Mouse (Mus musculus) layer of hippocampus, adult 2 months (tissue): ENCODE measurements around the gene Vmp1. TPM values are rescaled to one million over a fixed set of nuclear protein-coding genes. Genes with fewer than 3 reads are reported as not detected.

Experiments used
- DNase-seq, 2 experiments: peaks; one replicate each; pipeline ENCODE4 v3.0.0; 2022; ENCODE audit warnings: low spot score in 2 of 2
- H3K27ac ChIP-seq: fragments of 200-600 bp; 2 replicates; pipeline ENCODE4 v1.8.1; 2022
- H3K4me3 ChIP-seq: fragments of 200-600 bp; 2 replicates; pipeline ENCODE4 v1.8.1; 2022; ENCODE audit warnings: mild to moderate bottlenecking
- CTCF ChIP-seq: fragments of 200-600 bp; conservative IDR thresholded peaks from 2 replicates; pipeline ENCODE4 v1.8.1; 2022; ENCODE audit warnings: antibody characterized with exemption, mild to moderate bottlenecking, moderate library complexity
- total RNA-seq, 2 experiments: library from RNA; stranded (reverse); gene quantifications; 2 replicates each; pipeline ENCODE4 v1.2.3; 2021

Vmp1 gene
- total RNA-seq, 2 experiments from 2014 or later = 111 to 139 TPM

DNA sequence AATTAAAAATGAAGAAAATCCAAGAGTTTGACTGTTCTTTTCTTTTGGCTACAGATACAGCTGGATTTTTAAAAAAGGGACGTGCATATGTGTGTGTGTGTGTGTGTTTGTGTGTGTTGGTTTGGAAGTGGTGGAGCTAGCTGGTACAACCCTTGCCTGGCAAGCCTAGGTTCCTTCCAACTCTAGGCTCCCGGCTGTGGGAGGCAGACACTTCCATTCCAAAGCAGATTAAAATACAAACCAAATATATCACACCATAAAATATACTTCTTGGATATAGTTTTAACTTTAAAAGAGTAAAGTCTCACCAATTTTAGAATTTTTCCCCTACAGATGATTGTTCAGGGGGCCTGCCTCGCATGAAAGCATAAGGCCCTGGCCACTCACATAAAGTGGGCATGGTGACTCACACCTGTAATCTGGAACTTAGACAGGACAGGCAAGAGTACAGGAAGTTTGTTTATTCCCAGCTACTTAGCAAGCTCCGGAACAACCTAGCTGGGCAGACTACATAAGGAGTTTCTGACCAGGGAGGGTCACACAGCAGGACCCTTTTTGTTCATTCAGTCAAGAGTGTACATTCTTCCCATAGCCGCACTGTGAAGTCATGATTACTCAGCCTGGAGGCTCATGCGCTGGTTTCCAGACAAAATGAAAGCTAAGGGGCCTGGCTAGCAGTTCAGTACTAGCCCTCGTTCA is 37.4 kb downstream of the Vmp1 start:
- Histone ChIP-seq H3K27ac (no peak overlapping the region), H3K4me3 (no peak overlapping the region)
- no peak for TF ChIP-seq CTCF
- no peak for DNase-seq

- TF ChIP-seq CTCF = no peak
- H3K4me3 ChIP-seq = no peak overlapping the region
- no peak for DNase-seq
- no peak overlapping the region for H3K27ac ChIP-seq
Observed at GRCm38 (mm10) chr11:86644553-86644952, 39.1 kb downstream of the Vmp1 start.

- Histone ChIP-seq H3K4me3 (no peak overlapping the region), H3K27ac (no peak overlapping the region)
- DNase-seq = no peak
- no peak for TF ChIP-seq CTCF
Observed at GRCm38 (mm10) chr11:86641714-86642113, 41.9 kb downstream of the Vmp1 start.

GRCm38 (mm10) chr11:86637697-86638096 is 45.9 kb downstream of the Vmp1 start:
- no peak for TF ChIP-seq CTCF
- Histone ChIP-seq H3K27ac (no peak overlapping the region), H3K4me3 (no peak overlapping the region)
- no peak for DNase-seq

- no peak for DNase-seq
- H3K27ac ChIP-seq = no peak overlapping the region
- no peak overlapping the region for H3K4me3 ChIP-seq
- TF ChIP-seq CTCF = no peak
Observed at GRCm38 (mm10) chr11:86634396-86634795, 49.2 kb downstream of the Vmp1 start.

- Histone ChIP-seq H3K4me3 (no peak overlapping the region), H3K27ac (no peak overlapping the region)
- DNase-seq = no peak
- TF ChIP-seq CTCF = no peak
Observed at GRCm38 (mm10) chr11:86629941-86630340, 53.7 kb downstream of the Vmp1 start.

DNA sequence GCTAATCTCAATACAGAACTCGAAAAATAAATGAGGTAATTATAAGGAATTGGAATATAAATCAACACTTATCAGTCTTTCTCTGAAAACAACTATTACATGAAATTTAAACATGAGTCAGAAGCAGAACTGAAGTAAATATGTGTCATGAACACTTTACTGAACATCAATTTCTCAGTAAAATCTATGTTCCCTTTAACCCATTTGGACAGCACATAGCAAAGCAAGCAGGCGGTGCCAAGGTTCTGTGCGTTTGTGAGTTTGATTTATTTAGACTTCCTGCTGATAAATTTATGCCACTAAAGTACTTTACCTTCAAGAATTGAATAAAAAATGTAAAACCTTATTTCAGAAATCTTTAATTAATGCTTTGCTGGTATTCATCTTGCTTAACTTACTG is 54.2 kb downstream of the Vmp1 start:
- DNase-seq = no peak
- Histone ChIP-seq H3K27ac (no peak overlapping the region), H3K4me3 (no peak overlapping the region)
- no peak for TF ChIP-seq CTCF

GRCm38 (mm10) chr11:86628448-86628847 is 55.2 kb downstream of the Vmp1 start:
- H3K4me3 ChIP-seq = no peak overlapping the region
- no peak for TF ChIP-seq CTCF
- no peak overlapping the region for H3K27ac ChIP-seq
- no peak for DNase-seq

GRCm38 (mm10) chr11:86627649-86628048 is 56.0 kb downstream of the Vmp1 start:
- no peak for DNase-seq
- Histone ChIP-seq H3K27ac (no peak overlapping the region), H3K4me3 (no peak overlapping the region)
- 0 out of 2 replicates have a peak, but pooled peaks have one; percentile 7 for TF ChIP-seq CTCF

GRCm38 (mm10) chr11:86626714-86627113 is 56.9 kb downstream of the Vmp1 start:
- no peak for DNase-seq
- no peak for TF ChIP-seq CTCF
- H3K4me3 ChIP-seq = no peak overlapping the region
- H3K27ac ChIP-seq = no peak overlapping the region

GRCm38 (mm10) chr11:86624237-86624941 is 59.2 kb downstream of the Vmp1 start:
- Histone ChIP-seq H3K4me3 (no peak overlapping the region), H3K27ac (no peak overlapping the region)
- DNase-seq = no peak
- no peak for TF ChIP-seq CTCF

DNA sequence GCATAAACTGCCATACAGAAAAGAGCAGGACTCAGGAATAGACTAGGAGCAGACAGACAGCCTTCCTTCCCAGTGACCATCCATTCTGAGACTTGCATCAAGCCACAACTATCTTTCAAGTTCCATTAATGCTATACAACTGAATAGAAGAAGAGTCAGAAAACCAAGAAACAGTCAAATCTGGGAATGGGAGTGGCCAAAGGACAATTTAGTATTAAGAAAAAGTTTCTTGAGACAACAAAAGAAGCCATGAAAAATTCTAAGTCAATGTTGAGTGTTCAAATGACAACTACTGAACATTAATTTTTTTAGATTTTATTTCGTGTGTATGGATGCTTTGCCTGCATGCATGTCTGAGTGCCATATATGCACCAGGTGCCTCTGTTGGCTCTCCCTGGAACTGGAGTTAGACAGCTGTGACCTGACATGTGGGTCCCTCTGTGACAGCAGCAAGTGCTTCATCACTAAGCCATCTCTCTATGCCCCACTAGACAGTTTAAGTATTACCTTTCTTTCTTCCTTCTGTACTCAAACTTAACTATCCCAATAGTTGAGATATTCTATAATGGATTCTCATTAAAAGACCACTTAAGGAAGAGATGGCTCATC is 60.1 kb downstream of the Vmp1 start:
- no peak for TF ChIP-seq CTCF
- H3K4me3 ChIP-seq = no peak overlapping the region
- no peak overlapping the region for H3K27ac ChIP-seq
- no peak for DNase-seq

DNA sequence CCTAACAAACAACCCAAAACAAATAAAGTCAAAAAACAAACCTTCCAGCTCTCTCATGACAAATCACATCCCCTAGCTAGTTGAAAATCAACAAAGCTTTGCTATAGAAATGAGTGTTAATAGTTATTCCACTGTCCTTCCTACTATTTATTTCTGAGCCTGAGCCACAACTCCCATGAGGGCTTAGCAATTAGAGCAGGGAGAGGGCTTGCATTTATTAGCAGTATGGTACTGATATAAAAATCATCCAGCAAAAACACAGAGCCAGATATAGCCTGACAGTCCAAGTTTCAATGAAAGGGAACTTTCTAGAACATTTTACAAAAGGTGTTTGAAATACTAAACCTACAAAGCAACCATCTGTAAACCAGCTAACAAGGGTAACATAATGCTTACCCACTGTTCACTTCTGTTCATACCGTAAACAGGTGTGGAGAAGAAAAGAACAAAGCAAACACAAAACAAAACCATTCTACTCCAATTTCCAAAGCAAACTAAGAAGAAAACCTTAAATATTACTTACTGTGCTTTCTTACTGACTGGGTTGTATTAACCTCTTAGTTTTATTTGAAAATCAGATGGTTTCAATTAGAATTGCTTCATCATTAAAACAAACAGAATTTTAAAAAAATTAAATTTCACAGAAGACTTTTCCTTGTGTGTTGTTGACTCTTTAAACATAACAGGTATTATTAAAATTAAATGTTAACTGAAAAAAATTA is 61.3 kb downstream of the Vmp1 start:
- no peak for TF ChIP-seq CTCF
- no peak overlapping the region for H3K27ac ChIP-seq
- no peak overlapping the region for H3K4me3 ChIP-seq
- DNase-seq = no peak
